Mouse (Mus musculus): ENCODE results near the gene Tas2r126. TPM values are rescaled to one million over a fixed set of nuclear protein-coding genes. Genes with fewer than 3 reads are reported as not detected.
"Not testable (repeated sequence)": the region's sequence is repeated elsewhere in the genome, so short reads cannot be mapped to it uniquely, and the experiment has no call there.

Tas2r126 gene
- polyA plus RNA-seq, 1 experiment from 2014 or later, result not detected

GRCm38 (mm10) chr6:42470542-42470941, 36.2 kb downstream of the Tas2r126 start:
- H3K27me3 ChIP-seq (ENCODE audit: control insufficient read depth, insufficient read depth, low read depth, low read length), result no peaks in the 10 kb centered on the region
- no peak overlapping the region for H3K4me3 ChIP-seq (ENCODE audit: low read depth, low read length)
- no peak for ATAC-seq
- no peaks in the 10 kb centered on the region for H3K9me3 ChIP-seq (replicated peaks; ENCODE audit: control insufficient read depth, low read length, poor library complexity, severe bottlenecking)
- no peak overlapping the region for H3K27ac ChIP-seq (ENCODE audit: low read length)
- 93% methylated on average over 4 of the region's 4 CpGs for WGBS
- no peaks in the 10 kb centered on the region for H3K4me1 ChIP-seq (ENCODE audit: control insufficient read depth, insufficient read depth, low read length)
- H3K9ac ChIP-seq (ENCODE audit: low read depth, low read length), result no peak overlapping the region
- no peak overlapping the region for H3K4me2 ChIP-seq (ENCODE audit: low read length)
- H3K36me3 ChIP-seq (ENCODE audit: control insufficient read depth, insufficient read depth, low read length), result no peaks in the 10 kb centered on the region

- WGBS, result 95% methylated on average over 4 of the region's 4 CpGs
- ATAC-seq; H3K4me3 ChIP-seq (ENCODE audit: low read depth, low read length); H3K9me3 ChIP-seq (replicated peaks; ENCODE audit: control insufficient read depth, low read length, poor library complexity, severe bottlenecking); H3K4me2 ChIP-seq (ENCODE audit: low read length); H3K27ac ChIP-seq (ENCODE audit: low read length); H3K36me3 ChIP-seq (ENCODE audit: control insufficient read depth, insufficient read depth, low read length); H3K27me3 ChIP-seq (ENCODE audit: control insufficient read depth, insufficient read depth, low read depth, low read length); H3K9ac ChIP-seq (ENCODE audit: low read depth, low read length); H3K4me1 ChIP-seq (ENCODE audit: control insufficient read depth, insufficient read depth, low read length): not testable (repeated sequence)
These were observed 37.0 kb downstream of the Tas2r126 start for GRCm38 (mm10) chr6:42471298-42471697.

- no peak within 1 kb of the TSS for H3K27ac ChIP-seq (ENCODE audit: low read length)
- no peaks in the 10 kb centered on the region for H3K36me3 ChIP-seq (ENCODE audit: control insufficient read depth, insufficient read depth, low read length)
- H3K9me3 ChIP-seq (replicated peaks; ENCODE audit: control insufficient read depth, low read length, poor library complexity, severe bottlenecking), result no peaks in the 10 kb centered on the region
- no peaks in the 10 kb centered on the region for H3K27me3 ChIP-seq (ENCODE audit: control insufficient read depth, insufficient read depth, low read depth, low read length)
- no peaks in the 10 kb centered on the region for H3K4me1 ChIP-seq (ENCODE audit: control insufficient read depth, insufficient read depth, low read length)
- H3K4me3 ChIP-seq (ENCODE audit: low read depth, low read length), result no peak within 1 kb of the TSS
- ATAC-seq, result no peak
- H3K9ac ChIP-seq (ENCODE audit: low read depth, low read length), result no peak within 1 kb of the TSS
- 73% methylated on average over 1 of the region's 1 CpGs for WGBS
- H3K4me2 ChIP-seq (ENCODE audit: low read length), result no peak within 1 kb of the TSS
These were observed 41.9 kb downstream of the Tas2r126 start, which contains the start of gene Olfr457 for GRCm38 (mm10) chr6:42476235-42476634. Olfr457 (minus strand) TSS chr6:42476335.

DNA sequence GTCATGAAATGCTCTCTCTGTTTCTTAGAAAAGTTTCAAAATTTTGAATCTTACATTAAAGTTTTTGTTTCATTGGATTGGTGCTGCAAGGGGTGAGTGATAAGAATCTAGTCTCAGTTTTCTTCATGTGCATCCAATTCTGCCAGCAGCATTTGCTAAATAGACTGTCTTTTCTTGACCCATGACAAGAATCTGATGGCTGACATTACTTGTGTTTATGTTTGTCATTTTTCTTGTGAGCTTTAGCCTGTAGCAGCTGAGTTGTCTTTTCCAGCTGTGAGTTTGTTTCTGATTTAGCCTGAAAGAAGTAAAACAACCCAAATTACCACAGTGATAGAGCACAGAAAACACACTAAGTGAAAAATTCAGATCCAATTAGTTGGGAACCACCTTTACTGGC, 50.3 kb downstream of the Tas2r126 start:
- no peak overlapping the region for H3K27ac ChIP-seq (ENCODE audit: low read length)
- H3K27me3 ChIP-seq (ENCODE audit: control insufficient read depth, insufficient read depth, low read depth, low read length), result no peaks in the 10 kb centered on the region
- no peak overlapping the region for H3K9ac ChIP-seq (ENCODE audit: low read depth, low read length)
- H3K4me1 ChIP-seq (ENCODE audit: control insufficient read depth, insufficient read depth, low read length), result no peaks in the 10 kb centered on the region
- no peaks in the 10 kb centered on the region for H3K9me3 ChIP-seq (replicated peaks; ENCODE audit: control insufficient read depth, low read length, poor library complexity, severe bottlenecking)
- no peak overlapping the region for H3K4me2 ChIP-seq (ENCODE audit: low read length)
- H3K4me3 ChIP-seq (ENCODE audit: low read depth, low read length), result no peak overlapping the region
- H3K36me3 ChIP-seq (ENCODE audit: control insufficient read depth, insufficient read depth, low read length), result no peaks in the 10 kb centered on the region
- ATAC-seq, result no peak

Other genes starting within 250 kb of the Tas2r126 start
- not detected in 2 replicates for gene Tas2r144, start 219.2 kb upstream of the Tas2r126 start, polyA plus RNA-seq (2015; fragmentation: Nextera tagmentation; extraction: Ambion mirVana)
- 8.5 and 9.9 TPM in 2 replicates for gene Gstk1, start 188.6 kb upstream of the Tas2r126 start, polyA plus RNA-seq (2015; fragmentation: Nextera tagmentation; extraction: Ambion mirVana)
- not detected in 2 replicates for gene Tmem139, start 172.6 kb upstream of the Tas2r126 start, polyA plus RNA-seq (2015; fragmentation: Nextera tagmentation; extraction: Ambion mirVana)
- 36.3 and 40.5 TPM in 2 replicates for gene Casp2, start 169.6 kb upstream of the Tas2r126 start, polyA plus RNA-seq (2015; fragmentation: Nextera tagmentation; extraction: Ambion mirVana)
- 1.3 and 1.5 TPM in 2 replicates for gene Clcn1, start 147.8 kb upstream of the Tas2r126 start, polyA plus RNA-seq (2015; fragmentation: Nextera tagmentation; extraction: Ambion mirVana)
- gene Fam131b, start 109.9 kb upstream of the Tas2r126 start, polyA plus RNA-seq (2015; fragmentation: Nextera tagmentation; extraction: Ambion mirVana), result 7.8 and 8.4 TPM in 2 replicates
- gene Zyx, start 84.9 kb upstream of the Tas2r126 start, polyA plus RNA-seq (2015; fragmentation: Nextera tagmentation; extraction: Ambion mirVana), result 55.1 and 56.5 TPM in 2 replicates
- gene Epha1, start 61.3 kb upstream of the Tas2r126 start, polyA plus RNA-seq (2015; fragmentation: Nextera tagmentation; extraction: Ambion mirVana), result 0.47 and 0.94 TPM in 2 replicates
- gene Tas2r143, start 34.3 kb upstream of the Tas2r126 start, polyA plus RNA-seq (2015; fragmentation: Nextera tagmentation; extraction: Ambion mirVana), result not detected in 2 replicates
- gene Tas2r135, start 29.1 kb upstream of the Tas2r126 start, polyA plus RNA-seq (2015; fragmentation: Nextera tagmentation; extraction: Ambion mirVana), result not detected in 2 replicates
- not detected in 2 replicates for gene Olfr458, start 30.7 kb downstream of the Tas2r126 start, polyA plus RNA-seq (2015; fragmentation: Nextera tagmentation; extraction: Ambion mirVana)
- not detected in 2 replicates for gene Olfr457, start 41.8 kb downstream of the Tas2r126 start, polyA plus RNA-seq (2015; fragmentation: Nextera tagmentation; extraction: Ambion mirVana)
- gene Olfr456, start 52.7 kb downstream of the Tas2r126 start, polyA plus RNA-seq (2015; fragmentation: Nextera tagmentation; extraction: Ambion mirVana), result not detected in 2 replicates
- gene Olfr455, start 113.1 kb downstream of the Tas2r126 start, polyA plus RNA-seq (2015; fragmentation: Nextera tagmentation; extraction: Ambion mirVana), result not detected in 2 replicates
- not detected in 2 replicates for gene Tcaf3, start 163.2 kb downstream of the Tas2r126 start, polyA plus RNA-seq (2015; fragmentation: Nextera tagmentation; extraction: Ambion mirVana)
- gene Tcaf2, start 210.7 kb downstream of the Tas2r126 start, polyA plus RNA-seq (2015; fragmentation: Nextera tagmentation; extraction: Ambion mirVana), result 1.8 and 2.2 TPM in 2 replicates